Mouse (Mus musculus) MEL (cell line): ENCODE measurements at regions not wholly inside any gene's neighbourhood (a gene's known extent, or its start where the extent isn't known, plus 50 kb on each side); places are given as distances from the start of the nearest gene placed in this dataset.

Experiments
- CTCF ChIP-seq, 3 experiments: IDR thresholded peaks in 2 of 3; conservative IDR thresholded peaks in 1 of 3; 2 replicates each; pipeline ENCODE4 v1.5.1; 2011 to 2012; ENCODE audit warnings: low read length in 3 of 3, low read depth in 2 of 3, mild to moderate bottlenecking in 2 of 3, improper control_type of control experiment in 1 of 3, inconsistent platforms in 1 of 3, mixed read lengths in 1 of 3, moderate library complexity in 1 of 3; ENCODE audit not compliant: control insufficient read depth in 1 of 3, insufficient read depth in 1 of 3, poor library complexity in 1 of 3, severe bottlenecking in 1 of 3
- E2F4 ChIP-seq: IDR thresholded peaks from 2 replicates; pipeline ENCODE4 v1.6.1; 2011; ENCODE audit warnings: low read depth, low read length, improper control_type of control experiment, borderline replicate concordance
- GATA1 ChIP-seq: IDR thresholded peaks from 2 replicates; pipeline ENCODE4 v1.6.1; 2011; ENCODE audit warnings: low read depth, low read length, improper control_type of control experiment
- USF1 ChIP-seq: IDR thresholded peaks from 2 replicates; pipeline ENCODE4 v1.6.1; 2014; ENCODE audit warnings: low read depth, mild to moderate bottlenecking, inconsistent platforms, low read length, improper control_type of control experiment, moderate library complexity
- ZKSCAN1 ChIP-seq: IDR thresholded peaks from 2 replicates; pipeline ENCODE4 v1.6.1; 2012; ENCODE audit warnings: low read depth, mild to moderate bottlenecking, inconsistent platforms, low read length, improper control_type of control experiment, moderate library complexity

GRCm38 (mm10) chr1:154040907-154041306 lies 140.9 kb upstream of the Teddm2 start:
- TF ChIP-seq GATA1 (no peak), E2F4 (no peak), ZKSCAN1 (no peak), CTCF (IDR thresholded peaks at IDR 0.05 in 2 of 3, conservative IDR thresholded peaks at IDR 0.05 in 1 of 3; ENCODE audit: control insufficient read depth in 1 of 3, insufficient read depth in 1 of 3, low read depth in 2 of 3, low read length in 3 of 3, poor library complexity in 1 of 3, severe bottlenecking in 1 of 3) (no peak), USF1 (no peak)
